Mouse (Mus musculus) erythroid progenitor cell, adult 5-6 weeks (primary cell): ENCODE data around the gene Gabpb1. TPM values are rescaled to one million over a fixed set of nuclear protein-coding genes. Genes with fewer than 3 reads are reported as not detected.

Experiments used
- ATAC-seq: replicated peaks from 2 replicates; pipeline ENCODE4 v1.8.0; 2016; ENCODE audit warnings: moderate number of reproducible peaks, mild to moderate bottlenecking, moderate TSS enrichment, inconsistent platforms; ENCODE audit not compliant: poor library complexity, low FRiP score, severe bottlenecking
- total RNA-seq, 2 experiments: library from RNA; stranded (forward) in 1 of 2; stranded (reverse) in 1 of 2; fragments of 150-400 nt in 1 of 2; fragments of 186-747, 209-891 nt in 1 of 2; gene quantifications; 2 replicates each; pipeline versions ENCODE4 v1.2.3 to v1.2.4; 2015 to 2017; ENCODE audit warnings: low replicate concordance in 2 of 2

The Gabpb1 gene
- total RNA-seq (2015; ENCODE audit: low replicate concordance) (27.0 and 62.0 TPM in 2 replicates), total RNA-seq (2017; ENCODE audit: low replicate concordance) (31.1 and 39.0 TPM in 2 replicates)

GRCm38 (mm10) chr2:126676122-126676515 lies at the start of gene Gabpb1:
Gene Gabpb1 (minus strand): TSS chr2:126676337.
- peak; percentile 22; the same call in 1 of the 2 replicates for ATAC-seq

GRCm38 (mm10) chr2:126712950-126713349 lies 36.8 kb upstream of the Gabpb1 start:
- no peak for ATAC-seq

GRCm38 (mm10) chr2:126712526-126712925 lies 36.4 kb upstream of the Gabpb1 start:
- no peak for ATAC-seq

- no peak for ATAC-seq
Observed at GRCm38 (mm10) chr2:126708361-126708760, 32.2 kb upstream of the Gabpb1 start.

- ATAC-seq = no peak
Observed at GRCm38 (mm10) chr2:126707438-126707779, 31.3 kb upstream of the Gabpb1 start.

- ATAC-seq = peak; percentile 98
Observed at GRCm38 (mm10) chr2:126706759-126707437, 30.8 kb upstream of the Gabpb1 start, which contains the start of gene Usp8. Gene Usp8 (plus strand): TSS chr2:126707328.

- ATAC-seq = no peak
Observed at GRCm38 (mm10) chr2:126695285-126695684, 19.1 kb upstream of the Gabpb1 start.

GRCm38 (mm10) chr2:126691290-126691689 lies 15.2 kb upstream of the Gabpb1 start:
- ATAC-seq = no peak

- ATAC-seq = no peak
Observed at GRCm38 (mm10) chr2:126682937-126683336, 6.8 kb upstream of the Gabpb1 start.

GRCm38 (mm10) chr2:126682333-126682732 lies 6.2 kb upstream of the Gabpb1 start:
- no peak for ATAC-seq

GRCm38 (mm10) chr2:126677366-126677765 lies 1.2 kb upstream of the Gabpb1 start:
- no peak for ATAC-seq

- peak; percentile 92 for ATAC-seq
Observed at GRCm38 (mm10) chr2:126675169-126676121, 692 bp downstream of the Gabpb1 start.

- peak; percentile 47 for ATAC-seq
Observed at GRCm38 (mm10) chr2:126674441-126675168, 1.5 kb downstream of the Gabpb1 start.

- ATAC-seq = no peak
Observed at GRCm38 (mm10) chr2:126673317-126674242, 2.6 kb downstream of the Gabpb1 start.

- no peak for ATAC-seq
Observed at GRCm38 (mm10) chr2:126668621-126669252, 7.4 kb downstream of the Gabpb1 start.

- no peak for ATAC-seq
Observed at GRCm38 (mm10) chr2:126665984-126666383, 10.2 kb downstream of the Gabpb1 start.

- ATAC-seq = no peak
Observed at GRCm38 (mm10) chr2:126663481-126663880, 12.7 kb downstream of the Gabpb1 start.

GRCm38 (mm10) chr2:126652929-126653328 lies 23.2 kb downstream of the Gabpb1 start:
- no peak for ATAC-seq

- no peak for ATAC-seq
Observed at GRCm38 (mm10) chr2:126647762-126648161, 28.4 kb downstream of the Gabpb1 start.
